Mouse (Mus musculus) liver, embryonic 15.5 days (tissue): ENCODE measurements around the gene Fars2. TPM values are rescaled to one million over a fixed set of nuclear protein-coding genes. Genes with fewer than 3 reads are reported as not detected.
A peak's percentile ranks its signal among the peaks of the same experiment; 100 is the strongest.

ENCODE experiments used
- ATAC-seq: fragments of 200-750 bp; cut with Nextera tagmentation; 2 replicates; pipeline ENCODE4 v1.8.0; 2017; ENCODE audit warnings: moderate number of reproducible peaks, mild to moderate bottlenecking, moderate library complexity; ENCODE audit not compliant: insufficient read depth
- H3K27ac ChIP-seq: fragments of 300-500 bp; sonication (generic); replicated peaks from 2 replicates; pipeline ENCODE4 v1.5.1; 2015; ENCODE audit warnings: mild to moderate bottlenecking, inconsistent platforms
- H3K27me3 ChIP-seq: fragments of 300-500 bp; sonication (generic); 2 replicates; pipeline ENCODE4 v1.6.1; 2015; ENCODE audit warnings: mild to moderate bottlenecking, inconsistent platforms
- H3K36me3 ChIP-seq: fragments of 300-500 bp; sonication (generic); replicated peaks from 2 replicates; pipeline ENCODE4 v1.6.1; 2015; ENCODE audit warnings: moderate library complexity, mild to moderate bottlenecking, inconsistent platforms
- H3K4me1 ChIP-seq: fragments of 300-500 bp; sonication (generic); replicated peaks from 2 replicates; pipeline ENCODE4 v1.6.1; 2015; ENCODE audit warnings: inconsistent platforms
- H3K4me2 ChIP-seq: fragments of 300-500 bp; sonication (generic); 2 replicates; pipeline ENCODE4 v1.6.1; 2015; ENCODE audit warnings: moderate library complexity, mild to moderate bottlenecking, inconsistent platforms
- H3K4me3 ChIP-seq: fragments of 300-500 bp; sonication (generic); replicated peaks from 2 replicates; pipeline ENCODE4 v1.5.1; 2015; ENCODE audit warnings: mild to moderate bottlenecking, inconsistent platforms
- H3K9ac ChIP-seq: fragments of 300-500 bp; sonication (generic); 2 replicates; pipeline ENCODE4 v1.6.1; 2015; ENCODE audit warnings: moderate library complexity, mild to moderate bottlenecking, inconsistent platforms
- H3K9me3 ChIP-seq: fragments of 300-500 bp; sonication (generic); replicated peaks from 2 replicates; pipeline ENCODE4 v1.6.1; 2016; ENCODE audit warnings: inconsistent platforms
- WGBS: fragments of 180-500 bp; shearing (Covaris S2); methylation state at CpG from one replicate; pipeline ENCODE4 v1.1.7; 2015; ENCODE audit warnings: mixed read lengths; ENCODE audit not compliant: insufficient replicate concordance; 5-methylcytosine and 5-hydroxymethylcytosine counted together
- polyA plus RNA-seq: library from polyadenylated mRNA; unstranded; fragments of >200 nt; fragmentation: Nextera tagmentation; extraction: Ambion mirVana; gene quantifications from 2 replicates; pipeline ENCODE4 v1.2.1, GENCODE M21; 2015

Fars2 gene
- polyA plus RNA-seq, 1 experiment from 2014 or later: 26.7 TPM

GRCm38 (mm10) chr13:36550694-36551093, 433.5 kb downstream of the Fars2 start:
- Histone ChIP-seq H3K4me2 (no peak overlapping the region), H3K4me3 (no peak overlapping the region), H3K27me3 (no peaks in the 10 kb centered on the region), H3K4me1 (no peaks in the 10 kb centered on the region), H3K9me3 (no peaks in the 10 kb centered on the region), H3K36me3 (no peaks in the 10 kb centered on the region), H3K27ac (no peak overlapping the region), H3K9ac (no peak overlapping the region)
- 37% methylated on average over 6 of the region's 6 CpGs for WGBS
- no peak for ATAC-seq

- H3K9ac ChIP-seq: no peak overlapping the region
- no peak overlapping the region for H3K4me2 ChIP-seq
- no peaks in the 10 kb centered on the region for H3K36me3 ChIP-seq
- ATAC-seq: no peak
- H3K4me1 ChIP-seq: no peaks in the 10 kb centered on the region
- H3K27ac ChIP-seq: no peak overlapping the region
- no peaks in the 10 kb centered on the region for H3K27me3 ChIP-seq
- H3K9me3 ChIP-seq: no peaks in the 10 kb centered on the region
- WGBS: 52% methylated on average over 3 of the region's 3 CpGs
- H3K4me3 ChIP-seq: no peak overlapping the region
These were observed 435.5 kb downstream of the Fars2 start for GRCm38 (mm10) chr13:36552522-36553246.

- 57% methylated on average over 5 of the region's 5 CpGs for WGBS
- H3K36me3 ChIP-seq: no peaks in the 10 kb centered on the region
- no peak overlapping the region for H3K27ac ChIP-seq
- no peak overlapping the region for H3K9ac ChIP-seq
- no peak for ATAC-seq
- no peaks in the 10 kb centered on the region for H3K9me3 ChIP-seq
- no peak overlapping the region for H3K4me2 ChIP-seq
- no peak overlapping the region for H3K4me3 ChIP-seq
- H3K4me1 ChIP-seq: no peaks in the 10 kb centered on the region
- H3K27me3 ChIP-seq: no peaks in the 10 kb centered on the region
These were observed 436.0 kb downstream of the Fars2 start for GRCm38 (mm10) chr13:36553247-36553642.

- Histone ChIP-seq H3K27me3 (no peaks in the 10 kb centered on the region), H3K4me1 (no peaks in the 10 kb centered on the region), H3K4me2 (no peak overlapping the region), H3K4me3 (no peak overlapping the region), H3K9ac (no peak overlapping the region), H3K9me3 (no peaks in the 10 kb centered on the region), H3K27ac (no peak overlapping the region), H3K36me3 (no peaks in the 10 kb centered on the region)
- ATAC-seq: no peak
- 61% methylated on average over 1 of the region's 1 CpGs for WGBS
These were observed 437.5 kb downstream of the Fars2 start for GRCm38 (mm10) chr13:36554743-36555142.

- Histone ChIP-seq H3K9ac (no peak overlapping the region), H3K36me3 (no peaks in the 10 kb centered on the region), H3K27ac (no peak overlapping the region), H3K4me1 (no peaks in the 10 kb centered on the region), H3K27me3 (no peaks in the 10 kb centered on the region), H3K9me3 (no peaks in the 10 kb centered on the region), H3K4me2 (no peak overlapping the region), H3K4me3 (no peak overlapping the region)
- 62% methylated on average over 16 of the region's 16 CpGs for WGBS
- no peak for ATAC-seq
These were observed 445.5 kb downstream of the Fars2 start for GRCm38 (mm10) chr13:36562447-36563441.

GRCm38 (mm10) chr13:36564764-36565315, 447.6 kb downstream of the Fars2 start:
- H3K27me3 ChIP-seq: no peaks in the 10 kb centered on the region
- no peaks in the 10 kb centered on the region for H3K4me1 ChIP-seq
- no peaks in the 10 kb centered on the region for H3K9me3 ChIP-seq
- no peak overlapping the region for H3K4me2 ChIP-seq
- no peak overlapping the region for H3K4me3 ChIP-seq
- no peak for ATAC-seq
- H3K9ac ChIP-seq: no peak overlapping the region
- WGBS: 50% methylated on average over 6 of the region's 6 CpGs
- H3K36me3 ChIP-seq: no peaks in the 10 kb centered on the region
- no peak overlapping the region for H3K27ac ChIP-seq

GRCm38 (mm10) chr13:36576781-36577180, 459.6 kb downstream of the Fars2 start:
- ATAC-seq: no peak
- Histone ChIP-seq H3K9ac (no peak overlapping the region), H3K27ac (no peak overlapping the region), H3K4me1 (no peaks in the 10 kb centered on the region; the same call in 1 of the 2 replicates), H3K27me3 (peaks cover 12% of the 10 kb centered on the region), H3K9me3 (no peaks in the 10 kb centered on the region), H3K36me3 (no peaks in the 10 kb centered on the region), H3K4me2 (no peak overlapping the region), H3K4me3 (no peak overlapping the region)
- 53% methylated on average over 4 of the region's 4 CpGs for WGBS

GRCm38 (mm10) chr13:36577916-36578568, 460.8 kb downstream of the Fars2 start:
- no peak overlapping the region for H3K4me3 ChIP-seq
- H3K36me3 ChIP-seq: no peaks in the 10 kb centered on the region
- H3K4me2 ChIP-seq: no peak overlapping the region
- peak; percentile 67 for ATAC-seq
- peaks cover 12% of the 10 kb centered on the region for H3K27me3 ChIP-seq
- no peaks in the 10 kb centered on the region; the same call in 1 of the 2 replicates for H3K4me1 ChIP-seq
- no peak overlapping the region for H3K9ac ChIP-seq
- 30% methylated on average over 7 of the region's 7 CpGs for WGBS
- no peaks in the 10 kb centered on the region for H3K9me3 ChIP-seq
- peak overlapping the region; percentile 76 for H3K27ac ChIP-seq

- Histone ChIP-seq H3K9ac (peak overlapping the region; percentile 21; the same call in 1 of the 2 replicates), H3K36me3 (no peaks in the 10 kb centered on the region), H3K9me3 (no peaks in the 10 kb centered on the region), H3K27me3 (peaks cover 12% of the 10 kb centered on the region), H3K4me2 (peak overlapping the region; percentile 56), H3K4me3 (peak overlapping the region; percentile 45), H3K27ac (peak overlapping the region; percentile 64), H3K4me1 (no peaks in the 10 kb centered on the region; the same call in none of the 2 replicates)
- 4% methylated on average over 41 of the region's 41 CpGs for WGBS
- peak; percentile 86 for ATAC-seq
These were observed 461.5 kb downstream of the Fars2 start for GRCm38 (mm10) chr13:36578569-36579333.

GRCm38 (mm10) chr13:36582406-36583070, 465.3 kb downstream of the Fars2 start:
- Histone ChIP-seq H3K36me3 (no peaks in the 10 kb centered on the region), H3K4me1 (no peaks in the 10 kb centered on the region; the same call in none of the 2 replicates), H3K27ac (no peak overlapping the region), H3K27me3 (peaks cover 12% of the 10 kb centered on the region), H3K9ac (no peak overlapping the region), H3K4me2 (no peak overlapping the region), H3K4me3 (no peak overlapping the region), H3K9me3 (no peaks in the 10 kb centered on the region)
- ATAC-seq: no peak
- 24% methylated on average over 10 of the region's 10 CpGs for WGBS
